Mouse (Mus musculus) G1E (cell line): ENCODE measurements at regions not wholly inside any gene's neighbourhood (a gene's known extent, or its start where the extent isn't known, plus 50 kb on each side); places are given as distances from the start of the nearest gene placed in this dataset.

Experiments used
- ATAC-seq: 2 replicates; pipeline ENCODE4 v1.8.0; 2016; ENCODE audit warnings: mild to moderate bottlenecking; ENCODE audit not compliant: insufficient number of reproducible peaks, poor library complexity, low FRiP score, severe bottlenecking; ENCODE audit errors: extremely low read depth
- DNase-seq: peaks from one replicate; pipeline ENCODE4 v3.0.0; 2012; ENCODE audit warnings: low spot score
- H3K27me3 ChIP-seq: 2 replicates; pipeline ENCODE4 v1.6.1; 2012; ENCODE audit warnings: mild to moderate bottlenecking, low read length, inconsistent platforms; ENCODE audit not compliant: insufficient read depth
- H3K36me3 ChIP-seq: replicated peaks from 2 replicates; pipeline ENCODE3; 2012; ENCODE audit warnings: mild to moderate bottlenecking, inconsistent platforms
- H3K4me1 ChIP-seq: 2 replicates; pipeline ENCODE4 v1.6.1; 2012; ENCODE audit warnings: low read depth, low read length, inconsistent platforms, mixed read lengths; ENCODE audit not compliant: insufficient read depth
- H3K4me3 ChIP-seq: 2 replicates; pipeline ENCODE4 v1.5.1; 2012; ENCODE audit warnings: low read depth, mild to moderate bottlenecking, inconsistent platforms, low read length, moderate library complexity, mixed read lengths
- H3K9me3 ChIP-seq: replicated peaks from 2 replicates; pipeline ENCODE4 v1.6.1; 2012; ENCODE audit warnings: inconsistent platforms
- CTCF ChIP-seq: IDR thresholded peaks from 2 replicates; pipeline ENCODE4 v1.5.1; 2012; ENCODE audit warnings: low read depth, low read length, inconsistent platforms, mixed read lengths
- GATA1 ChIP-seq: IDR thresholded peaks from 2 replicates; pipeline ENCODE4 v1.6.1; 2012; ENCODE audit warnings: borderline replicate concordance, low read length, inconsistent platforms, mixed read lengths
- GATA2 ChIP-seq: IDR thresholded peaks from 2 replicates; pipeline ENCODE4 v1.6.1; 2012; ENCODE audit warnings: low read depth, low read length, inconsistent platforms, borderline replicate concordance
- POLR2AphosphoS5 ChIP-seq: IDR thresholded peaks from 2 replicates; pipeline ENCODE4 v1.6.1; 2012; ENCODE audit warnings: low read depth, low read length, inconsistent platforms; ENCODE audit not compliant: insufficient replicate concordance
- TAL1 ChIP-seq: conservative IDR thresholded peaks from 2 replicates; pipeline ENCODE4 v1.6.1; 2012; ENCODE audit warnings: low read depth, low read length, inconsistent platforms, mixed read lengths

DNA sequence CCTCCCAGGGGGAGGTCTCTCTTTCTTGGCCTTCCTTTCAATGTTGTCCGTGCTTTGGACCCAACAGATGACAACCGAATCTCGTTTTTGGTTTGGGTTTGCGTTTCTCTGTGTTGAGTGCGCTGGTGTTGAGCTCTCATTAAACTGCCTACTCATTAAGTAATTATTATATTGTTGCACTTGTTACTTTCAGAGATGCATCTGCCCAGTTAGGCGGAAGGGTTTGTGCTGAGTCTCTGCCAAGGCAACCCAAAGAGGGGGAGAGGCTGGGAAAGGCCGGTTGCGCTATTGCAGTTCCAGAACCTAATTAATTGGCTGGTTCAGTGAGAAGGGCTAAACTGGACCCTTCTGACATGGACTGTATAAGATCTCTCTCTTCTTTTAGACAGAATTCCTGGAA is 141.2 kb upstream of the Cdh13 start:
- Histone ChIP-seq H3K4me3 (no peak overlapping the region), H3K27me3 (no peaks in the 10 kb centered on the region), H3K4me1 (no peaks in the 10 kb centered on the region), H3K9me3 (peaks cover 88% of the 10 kb centered on the region), H3K36me3 (no peaks in the 10 kb centered on the region)
- DNase-seq = no peak
- no peak for ATAC-seq
- TF ChIP-seq GATA1 = no peak
- no peak for TF ChIP-seq CTCF
- no peak for TF ChIP-seq POLR2AphosphoS5
- TF ChIP-seq GATA2 = no peak
- no peak for TF ChIP-seq TAL1

DNA sequence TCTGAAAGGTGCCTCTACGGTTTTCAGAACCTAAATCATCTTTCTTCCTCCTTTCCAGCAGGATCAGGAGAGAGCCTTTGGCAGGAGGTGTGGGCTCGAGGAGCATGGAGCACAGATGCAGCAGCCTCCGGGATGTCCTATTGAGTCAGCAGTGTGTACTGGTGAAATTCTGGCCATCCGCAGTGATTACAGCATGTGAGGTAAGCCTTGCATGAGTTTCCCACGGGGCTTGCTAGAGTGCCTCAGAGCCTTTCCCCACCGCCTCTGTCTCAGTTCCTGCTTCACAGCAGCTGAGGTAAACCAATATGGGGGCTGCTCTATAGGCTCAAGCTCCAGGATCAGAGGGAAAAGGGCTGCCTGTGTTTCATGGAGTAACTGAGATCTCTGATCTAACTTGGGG is 143.6 kb upstream of the Cdh13 start:
- no peak for TF ChIP-seq POLR2AphosphoS5
- TF ChIP-seq TAL1 = no peak
- TF ChIP-seq GATA2 = no peak
- no peak for TF ChIP-seq GATA1
- no peak for TF ChIP-seq CTCF
- Histone ChIP-seq H3K4me3 (no peak overlapping the region), H3K27me3 (no peaks in the 10 kb centered on the region), H3K4me1 (no peaks in the 10 kb centered on the region), H3K36me3 (no peaks in the 10 kb centered on the region), H3K9me3 (peaks cover 87% of the 10 kb centered on the region)
- ATAC-seq (no peak), DNase-seq (no peak)

DNA sequence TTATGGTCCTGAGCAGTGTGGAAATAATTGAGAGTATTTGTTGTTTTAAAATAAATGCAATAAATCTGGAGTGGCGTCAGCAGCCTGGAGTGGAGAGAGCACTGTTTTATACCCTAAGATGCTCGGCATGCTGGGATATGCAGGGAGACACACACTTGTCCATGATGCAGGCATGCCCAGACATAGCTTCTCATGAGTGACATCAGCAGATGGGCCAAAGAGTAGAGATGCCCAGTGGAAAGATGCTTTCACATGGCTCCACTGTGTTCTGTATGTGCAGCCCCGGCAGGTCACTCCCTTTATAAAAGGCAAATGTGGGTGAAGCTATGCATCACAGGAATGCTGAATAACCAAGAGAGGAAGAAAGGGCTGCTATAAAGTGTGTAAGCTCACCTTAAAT is 145.7 kb upstream of the Cdh13 start:
- H3K4me3 ChIP-seq = no peak overlapping the region
- no peaks in the 10 kb centered on the region for H3K4me1 ChIP-seq
- peaks cover 84% of the 10 kb centered on the region for H3K9me3 ChIP-seq
- no peaks in the 10 kb centered on the region for H3K36me3 ChIP-seq
- no peak for TF ChIP-seq CTCF
- no peak for TF ChIP-seq GATA2
- TF ChIP-seq GATA1 = no peak
- TF ChIP-seq TAL1 = no peak
- TF ChIP-seq POLR2AphosphoS5 = no peak
- no peak for ATAC-seq
- no peak for DNase-seq
- H3K27me3 ChIP-seq = no peaks in the 10 kb centered on the region

DNA sequence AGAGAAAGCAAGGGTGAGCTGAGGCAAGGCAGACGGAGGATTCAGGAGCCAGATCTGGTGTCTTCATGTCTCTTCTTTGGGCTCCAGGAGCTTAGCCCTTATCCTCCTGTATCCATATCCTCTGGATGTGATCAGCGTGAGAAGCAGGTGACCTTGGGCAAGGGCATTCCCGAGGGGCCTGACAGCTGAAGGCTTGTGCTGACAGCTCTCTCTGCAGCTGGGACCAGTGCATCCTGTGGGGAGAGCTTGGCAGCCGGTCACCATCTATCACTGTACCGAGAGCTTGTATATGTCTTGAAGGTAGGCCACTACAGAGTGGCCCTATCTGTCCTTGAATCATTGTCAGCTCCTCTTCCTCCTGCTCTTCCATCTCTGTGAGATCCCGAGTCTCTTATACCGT is 158.5 kb upstream of the Cdh13 start:
- no peak for ATAC-seq
- peaks cover 52% of the 10 kb centered on the region for H3K9me3 ChIP-seq

DNA sequence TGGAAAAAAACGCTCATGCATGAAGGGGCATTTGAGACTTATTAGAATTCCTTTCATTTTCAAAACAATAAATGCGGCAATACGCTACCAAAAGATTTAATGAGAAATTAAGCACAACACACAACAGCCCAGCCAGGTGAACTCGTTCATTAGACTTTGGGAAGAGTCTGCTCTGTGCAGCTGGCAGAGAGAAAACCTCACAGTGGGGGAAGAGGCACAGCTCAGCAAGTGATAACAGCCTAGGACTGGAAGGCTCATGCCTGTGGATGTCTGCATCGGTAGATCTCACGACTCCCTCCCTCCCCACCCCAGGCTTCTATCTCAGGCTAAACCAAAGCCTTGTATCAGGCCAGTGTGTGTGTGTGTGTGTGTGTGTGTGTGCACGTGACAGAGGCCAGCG is 169.3 kb upstream of the Cdh13 start:
- DNase-seq (no peak), ATAC-seq (no peak)
- TF ChIP-seq CTCF = no peak
- no peak for TF ChIP-seq GATA1
- TF ChIP-seq GATA2 = no peak
- TF ChIP-seq TAL1 = no peak
- TF ChIP-seq POLR2AphosphoS5 = no peak
- Histone ChIP-seq H3K4me3 (no peak overlapping the region), H3K27me3 (no peaks in the 10 kb centered on the region), H3K9me3 (peaks cover 70% of the 10 kb centered on the region), H3K36me3 (no peaks in the 10 kb centered on the region), H3K4me1 (no peaks in the 10 kb centered on the region)

More for the DNA sequence above, 158.5 kb upstream of the Cdh13 start:
- Histone ChIP-seq H3K36me3 (no peaks in the 10 kb centered on the region), H3K4me1 (no peaks in the 10 kb centered on the region), H3K27me3 (no peaks in the 10 kb centered on the region), H3K4me3 (no peak overlapping the region)
- no peak for DNase-seq
- TF ChIP-seq TAL1 = no peak
- no peak for TF ChIP-seq GATA1
- no peak for TF ChIP-seq GATA2

DNA sequence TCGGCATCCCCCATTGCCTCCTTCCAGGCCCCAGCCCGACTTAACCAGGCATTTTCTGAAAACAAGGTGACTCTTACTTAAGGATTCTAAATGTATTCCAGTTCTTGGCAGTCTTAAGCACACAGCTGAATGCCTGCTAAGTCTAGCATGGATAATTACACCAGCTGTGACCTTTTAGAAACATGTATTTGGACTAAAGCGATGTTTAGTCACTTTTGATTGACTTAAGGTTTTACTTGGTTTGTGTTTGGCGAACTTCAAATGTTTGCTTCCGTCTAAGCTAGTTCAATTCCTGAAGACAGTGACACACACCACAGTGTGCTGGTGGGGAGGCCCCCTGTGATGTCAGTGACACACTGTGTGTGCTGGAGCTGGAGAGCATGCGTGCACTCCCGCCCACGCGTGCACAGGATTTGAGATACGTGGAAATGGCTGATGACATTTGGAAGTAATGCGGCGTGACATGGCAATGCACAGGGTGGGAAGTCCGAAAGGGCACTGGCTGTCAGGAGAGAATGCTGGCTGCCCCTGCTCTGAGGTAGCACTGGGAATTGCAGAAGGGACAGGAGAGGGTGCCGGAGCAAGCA is 179.0 kb upstream of the Cdh13 start:
- DNase-seq (no peak), ATAC-seq (no peak)
- no peak overlapping the region for H3K4me3 ChIP-seq
- H3K4me1 ChIP-seq = no peaks in the 10 kb centered on the region
- TF ChIP-seq POLR2AphosphoS5 (no peak), GATA2 (no peak), GATA1 (no peak), TAL1 (no peak), CTCF (no peak)
- no peaks in the 10 kb centered on the region for H3K36me3 ChIP-seq
- no peaks in the 10 kb centered on the region for H3K27me3 ChIP-seq
- peaks cover 83% of the 10 kb centered on the region for H3K9me3 ChIP-seq

DNA sequence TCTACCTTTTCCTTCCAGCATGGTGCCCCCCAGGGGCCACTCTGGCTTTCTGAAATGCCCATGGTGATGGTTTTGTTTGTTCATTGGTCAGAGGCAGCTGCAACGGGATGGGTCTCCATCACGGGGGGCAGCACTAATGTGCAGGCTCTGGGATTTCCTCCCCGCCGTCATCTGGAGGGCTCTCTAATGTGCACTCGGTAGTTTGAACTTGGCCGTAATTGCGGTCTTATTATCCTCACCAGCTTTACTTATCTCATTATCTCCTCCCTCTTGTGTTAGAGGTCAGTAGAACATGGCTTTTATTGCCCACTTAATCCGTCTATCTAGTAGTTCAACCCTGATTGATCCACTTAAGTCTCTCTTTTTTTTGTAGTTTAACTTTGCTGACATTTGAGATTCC is 182.2 kb upstream of the Cdh13 start:
- Histone ChIP-seq H3K27me3 (no peaks in the 10 kb centered on the region), H3K9me3 (peaks cover 87% of the 10 kb centered on the region), H3K4me3 (no peak overlapping the region), H3K36me3 (no peaks in the 10 kb centered on the region), H3K4me1 (no peaks in the 10 kb centered on the region)
- DNase-seq = no peak
- TF ChIP-seq GATA1 (no peak), TAL1 (no peak), GATA2 (no peak), CTCF (no peak), POLR2AphosphoS5 (no peak)
- no peak for ATAC-seq
